In genomic region chrX:72655789-72656188, GRCm38 (mm10) we compare ENCODE assay signal across 8 mouse cellular contexts. TPM values are rescaled to one million over a fixed set of nuclear protein-coding genes. Genes with fewer than 3 reads are reported as not detected.
DNase-seq lines count a peak whose midpoint lies in the region; ATAC-seq lines count a peak whose summit lies in the region.

No protein-coding gene starts in this region.

- DNase-seq in kidney, postnatal 14 days = no peak
- DNase-seq in embryonic facial prominence, embryonic 11.5 days (ENCODE audit: low spot score) = peak; percentile 4
- peak; percentile 4 to 12 for DNase-seq in layer of hippocampus, postnatal 10 days (ENCODE audit: low spot score in 2 of 2)
- DNase-seq in cerebellum, adult 11-12 months = no peak
- DNase-seq in gastrocnemius, postnatal 36 days = no peak

- no peaks in the 10 kb centered on the region for H3K9me3 ChIP-seq in kidney, embryonic 14.5 days (ENCODE audit: control insufficient read depth, low read length)
- H3K9me3 ChIP-seq in embryonic facial prominence, embryonic 11.5 days (replicated peaks; ENCODE audit: control insufficient read depth, low read length) = no peaks in the 10 kb centered on the region
- no peaks in the 10 kb centered on the region for H3K9me3 ChIP-seq in neural tube, embryonic 15.5 days (replicated peaks)

- no peaks in the 10 kb centered on the region for H3K36me3 ChIP-seq in kidney, embryonic 14.5 days (ENCODE audit: control insufficient read depth, insufficient read depth, low read length)
- H3K36me3 ChIP-seq in embryonic facial prominence, embryonic 11.5 days (replicated peaks; ENCODE audit: control insufficient read depth, insufficient read depth, low read depth, low read length) = no peaks in the 10 kb centered on the region
- H3K36me3 ChIP-seq in neural tube, embryonic 15.5 days = no peaks in the 10 kb centered on the region

- peak overlapping the region; percentile 47 for H3K4me2 ChIP-seq in kidney, embryonic 14.5 days (replicated peaks; ENCODE audit: low read depth, low read length)
- H3K4me2 ChIP-seq in embryonic facial prominence, embryonic 11.5 days (ENCODE audit: low read depth, low read length) = peak overlapping the region; percentile 49
- H3K4me2 ChIP-seq in neural tube, embryonic 15.5 days = peak overlapping the region; percentile 53

- H3K4me3 ChIP-seq in kidney, embryonic 14.5 days (ENCODE audit: low read length) = peak overlapping the region; percentile 31
- peak overlapping the region; percentile 30 for H3K4me3 ChIP-seq in embryonic facial prominence, embryonic 11.5 days (ENCODE audit: low read depth, low read length)
- peak overlapping the region; percentile 47 for H3K4me3 ChIP-seq in neural tube, embryonic 15.5 days (replicated peaks)

- peak overlapping the region; percentile 40; the same call in 1 of the 2 replicates for H3K9ac ChIP-seq in kidney, embryonic 14.5 days (ENCODE audit: low read depth, low read length)
- peak overlapping the region; percentile 10; the same call in 1 of the 2 replicates for H3K9ac ChIP-seq in embryonic facial prominence, embryonic 11.5 days (replicated peaks; ENCODE audit: low read length)
- H3K9ac ChIP-seq in neural tube, embryonic 15.5 days (replicated peaks) = peak overlapping the region; percentile 52

- no peaks in the 10 kb centered on the region for H3K4me1 ChIP-seq in kidney, embryonic 14.5 days (ENCODE audit: control insufficient read depth, insufficient read depth, low read length)
- no peaks in the 10 kb centered on the region for H3K4me1 ChIP-seq in embryonic facial prominence, embryonic 11.5 days (ENCODE audit: control insufficient read depth, insufficient read depth, low read length)
- no peaks in the 10 kb centered on the region; the same call in 1 of the 2 replicates for H3K4me1 ChIP-seq in neural tube, embryonic 15.5 days

- H3K27me3 ChIP-seq in kidney, embryonic 14.5 days (ENCODE audit: control insufficient read depth, insufficient read depth, low read length) = no peaks in the 10 kb centered on the region
- H3K27me3 ChIP-seq in embryonic facial prominence, embryonic 11.5 days (ENCODE audit: control insufficient read depth, insufficient read depth, low read length) = no peaks in the 10 kb centered on the region
- no peaks in the 10 kb centered on the region for H3K27me3 ChIP-seq in neural tube, embryonic 15.5 days (replicated peaks)

- 12% methylated on average over 7 of the region's 11 CpGs for WGBS in kidney, embryonic 14.5 days
- 14% methylated on average over 10 of the region's 11 CpGs for WGBS in embryonic facial prominence, embryonic 11.5 days
- WGBS in neural tube, embryonic 15.5 days = 18% methylated on average over 10 of the region's 11 CpGs

- no peak overlapping the region for H3K27ac ChIP-seq in kidney, embryonic 14.5 days (ENCODE audit: low read depth, low read length)
- H3K27ac ChIP-seq in embryonic facial prominence, embryonic 11.5 days (replicated peaks; ENCODE audit: low read depth, low read length) = 0 out of 2 replicates have a peak overlapping the region, but pooled peaks have one; percentile 28
- peak overlapping the region; percentile 77 for H3K27ac ChIP-seq in neural tube, embryonic 15.5 days (replicated peaks)

- intact Hi-C loops in gastrocnemius, postnatal 36 days (cut with DNase I) = no loop called here

- ATAC-seq in kidney, embryonic 14.5 days (ENCODE audit: low FRiP score, low TSS enrichment) = peak; percentile 35; the same call in 1 of the 2 replicates
- peak; percentile 86 for ATAC-seq in embryonic facial prominence, embryonic 11.5 days (replicated peaks; ENCODE audit: insufficient number of reproducible peaks, low FRiP score, low TSS enrichment, low read depth)
- ATAC-seq in neural tube, embryonic 15.5 days (ENCODE audit: low FRiP score) = peak; percentile 91
- no peak for ATAC-seq in activated CD4-positive, CD25-positive, alpha-beta regulatory T cell, adult 4 months

RNA-seq across cellular contexts. Expression of gene Gabra3, which starts 0.9 kb away (rescaled TPM):
- polyA plus RNA-seq in kidney, embryonic 14.5 days (2014; fragmentation: Nextera tagmentation; extraction: Ambion mirVana) = 2.5 and 3.2 TPM in 2 replicates
- polyA plus RNA-seq in embryonic facial prominence, embryonic 11.5 days (2014; fragmentation: Nextera tagmentation; extraction: Ambion mirVana) = 2.1 and 2.6 TPM in 2 replicates
- total RNA-seq in layer of hippocampus, postnatal 10 days (2021) = 10 to 100 TPM; 48.9 to 51.1 TPM
- 46.1 and 53.3 TPM in 2 replicates for polyA plus RNA-seq in neural tube, embryonic 15.5 days (2015; fragmentation: Nextera tagmentation; extraction: Ambion mirVana)
- not detected for polyA plus RNA-seq in activated CD4-positive, CD25-positive, alpha-beta regulatory T cell, adult 4 months (2017; shearing (Covaris generic))
- under 1 TPM; 0.23 to 0.39 TPM for total RNA-seq in gastrocnemius, postnatal 36 days (2021)

Comparison
In these comparisons a context has a peak if more than half of its experiments do, and no peak if none do; other contexts are left out.
1. DNase-seq: peak in embryonic facial prominence, embryonic 11.5 days (single experiment) and layer of hippocampus, postnatal 10 days (2 of 2); none in kidney, postnatal 14 days (single experiment), cerebellum, adult 11-12 months (single experiment) and gastrocnemius, postnatal 36 days (0 of 2).
2. RNA of gene Gabra3, which starts 0.9 kb away (polyA plus RNA-seq): 46.1 to 53.3 TPM in neural tube, embryonic 15.5 days; 2.5 to 3.2 TPM in kidney, embryonic 14.5 days, 2.1 to 2.6 TPM in embryonic facial prominence, embryonic 11.5 days and not detected in activated CD4-positive, CD25-positive, alpha-beta regulatory T cell, adult 4 months; every median in the first group is over 10 times any median in the second.
3. Peak in every context shown above with its lines, with median percentiles within 50 percentile points of each other: H3K4me2 ChIP-seq, H3K4me3 ChIP-seq and H3K9ac ChIP-seq.